8 mouse cellular contexts compared by ENCODE assay signal in genomic region chr10:28075491-28076035, GRCm38 (mm10). TPM values are rescaled to one million over a fixed set of nuclear protein-coding genes. Genes with fewer than 3 reads are reported as not detected.
DNase-seq lines count a peak whose midpoint lies in the region; ATAC-seq lines count a peak whose summit lies in the region.

No protein-coding gene starts in this region.

- no peaks in the 10 kb centered on the region for H3K36me3 ChIP-seq in megakaryocyte, embryonic 14.5 days (replicated peaks; ENCODE audit: low read length)
- no peaks in the 10 kb centered on the region for H3K36me3 ChIP-seq in embryonic facial prominence, embryonic 11.5 days (replicated peaks; ENCODE audit: control insufficient read depth, insufficient read depth, low read depth, low read length)
- no peaks in the 10 kb centered on the region for H3K36me3 ChIP-seq in heart, embryonic 13.5 days
- no peaks in the 10 kb centered on the region for H3K36me3 ChIP-seq in kidney, embryonic 16.5 days (ENCODE audit: insufficient read depth, low read length)
- H3K36me3 ChIP-seq in stomach, embryonic 16.5 days (ENCODE audit: control insufficient read depth, insufficient read depth, low read length), result no peaks in the 10 kb centered on the region

- under 1% methylated on average over 22 of the region's 22 CpGs for WGBS in embryonic facial prominence, embryonic 11.5 days
- WGBS in heart, embryonic 13.5 days, result under 1% methylated on average over 22 of the region's 22 CpGs
- under 1% methylated on average over 22 of the region's 22 CpGs for WGBS in kidney, embryonic 16.5 days
- WGBS in stomach, embryonic 16.5 days, result under 1% methylated on average over 22 of the region's 22 CpGs

- peak; percentile 39 for DNase-seq in embryonic facial prominence, embryonic 11.5 days (ENCODE audit: low spot score)
- peak; percentile 31 for DNase-seq in lung, postnatal 10 days

- H3K9ac ChIP-seq in embryonic facial prominence, embryonic 11.5 days (replicated peaks; ENCODE audit: low read length), result peak overlapping the region; percentile 93
- peak overlapping the region; percentile 94 for H3K9ac ChIP-seq in heart, embryonic 13.5 days
- H3K9ac ChIP-seq in kidney, embryonic 16.5 days (replicated peaks; ENCODE audit: low read length), result peak overlapping the region; percentile 92
- peak overlapping the region; percentile 94 for H3K9ac ChIP-seq in stomach, embryonic 16.5 days (ENCODE audit: low read length)

- peaks cover 49% of the 10 kb centered on the region for H3K27me3 ChIP-seq in megakaryocyte, embryonic 14.5 days (replicated peaks)
- no peaks in the 10 kb centered on the region for H3K27me3 ChIP-seq in embryonic facial prominence, embryonic 11.5 days (ENCODE audit: control insufficient read depth, insufficient read depth, low read length)
- no peaks in the 10 kb centered on the region for H3K27me3 ChIP-seq in heart, embryonic 13.5 days (replicated peaks)
- no peaks in the 10 kb centered on the region for H3K27me3 ChIP-seq in kidney, embryonic 16.5 days (ENCODE audit: insufficient read depth, low read length)
- H3K27me3 ChIP-seq in stomach, embryonic 16.5 days (ENCODE audit: control insufficient read depth, insufficient read depth, low read length), result no peaks in the 10 kb centered on the region

- peak overlapping the region; percentile 80 for H3K4me2 ChIP-seq in embryonic facial prominence, embryonic 11.5 days (ENCODE audit: low read depth, low read length)
- peak overlapping the region; percentile 71 for H3K4me2 ChIP-seq in heart, embryonic 13.5 days
- H3K4me2 ChIP-seq in kidney, embryonic 16.5 days (replicated peaks; ENCODE audit: low read depth, low read length), result peak overlapping the region; percentile 86
- H3K4me2 ChIP-seq in stomach, embryonic 16.5 days (ENCODE audit: low read depth, low read length), result peak overlapping the region; percentile 72

- H3K27ac ChIP-seq in embryonic facial prominence, embryonic 11.5 days (replicated peaks; ENCODE audit: low read depth, low read length), result peak overlapping the region; percentile 85; the same call in 1 of the 2 replicates
- H3K27ac ChIP-seq in heart, embryonic 13.5 days (replicated peaks), result peak overlapping the region; percentile 93
- peak overlapping the region; percentile 97 for H3K27ac ChIP-seq in kidney, embryonic 16.5 days (ENCODE audit: low read length)
- H3K27ac ChIP-seq in stomach, embryonic 16.5 days (ENCODE audit: low read length), result peak overlapping the region; percentile 97

- H3K4me1 ChIP-seq in megakaryocyte, embryonic 14.5 days, result peaks cover 27% of the 10 kb centered on the region
- H3K4me1 ChIP-seq in embryonic facial prominence, embryonic 11.5 days (ENCODE audit: control insufficient read depth, insufficient read depth, low read length), result no peaks in the 10 kb centered on the region
- peaks cover 29% of the 10 kb centered on the region for H3K4me1 ChIP-seq in heart, embryonic 13.5 days
- no peaks in the 10 kb centered on the region for H3K4me1 ChIP-seq in kidney, embryonic 16.5 days (ENCODE audit: insufficient read depth, low read length)
- H3K4me1 ChIP-seq in stomach, embryonic 16.5 days (ENCODE audit: control insufficient read depth, insufficient read depth, low read length), result peaks cover 8% of the 10 kb centered on the region

- no peak for ATAC-seq in megakaryocyte, adult 5-6 weeks (ENCODE audit: poor library complexity, severe bottlenecking)
- no peak for ATAC-seq in embryonic facial prominence, embryonic 11.5 days (replicated peaks; ENCODE audit: insufficient number of reproducible peaks, low FRiP score, low TSS enrichment, low read depth)
- 0 out of 2 replicates have a peak, but pooled peaks have one; percentile 7 for ATAC-seq in heart, embryonic 13.5 days (ENCODE audit: extremely low read depth, insufficient number of reproducible peaks, low FRiP score, low TSS enrichment)
- ATAC-seq in kidney, embryonic 16.5 days (ENCODE audit: low FRiP score, low TSS enrichment), result peak; percentile 17; the same call in 1 of the 2 replicates
- peak; percentile 54; the same call in 1 of the 2 replicates for ATAC-seq in stomach, embryonic 16.5 days (ENCODE audit: insufficient read depth, low FRiP score)
- no peak for ATAC-seq in monocyte, adult 5-6 weeks (replicated peaks; ENCODE audit: insufficient number of reproducible peaks, low FRiP score, low TSS enrichment, poor library complexity, severe bottlenecking)

- peak overlapping the region; percentile 91 for H3K4me3 ChIP-seq in megakaryocyte, embryonic 14.5 days (replicated peaks)
- peak overlapping the region; percentile 75 for H3K4me3 ChIP-seq in embryonic facial prominence, embryonic 11.5 days (ENCODE audit: low read depth, low read length)
- peak overlapping the region; percentile 74 for H3K4me3 ChIP-seq in heart, embryonic 13.5 days
- H3K4me3 ChIP-seq in kidney, embryonic 16.5 days (ENCODE audit: low read length), result peak overlapping the region; percentile 90
- H3K4me3 ChIP-seq in stomach, embryonic 16.5 days (replicated peaks; ENCODE audit: low read length), result peak overlapping the region; percentile 96

- peaks cover 3% of the 10 kb centered on the region; the same call in 1 of the 2 replicates for H3K9me3 ChIP-seq in megakaryocyte, embryonic 14.5 days
- H3K9me3 ChIP-seq in embryonic facial prominence, embryonic 11.5 days (replicated peaks; ENCODE audit: control insufficient read depth, low read length), result no peaks in the 10 kb centered on the region
- H3K9me3 ChIP-seq in heart, embryonic 13.5 days, result no peaks in the 10 kb centered on the region
- H3K9me3 ChIP-seq in kidney, embryonic 16.5 days (ENCODE audit: low read length), result no peaks in the 10 kb centered on the region
- no peaks in the 10 kb centered on the region for H3K9me3 ChIP-seq in stomach, embryonic 16.5 days (replicated peaks; ENCODE audit: control insufficient read depth, low read length)

RNA-seq across cellular contexts. Expression of gene Ptprk, which starts 0.9 kb away (rescaled TPM):
- polyA plus RNA-seq in megakaryocyte, embryonic 14.5 days (2012; ENCODE audit: insufficient read depth, low replicate concordance), result 0.16 TPM in 1 of 2 replicates, not detected in the other
- total RNA-seq in megakaryocyte, adult 5-6 weeks (2015), result 0.25 TPM in 1 of 2 replicates, not detected in the other
- total RNA-seq in megakaryocyte, adult 5-6 weeks (2017), result not detected in 2 replicates
- 22.3 and 27.6 TPM in 2 replicates for polyA plus RNA-seq in embryonic facial prominence, embryonic 11.5 days (2014; fragmentation: Nextera tagmentation; extraction: Ambion mirVana)
- 31.3 and 38.0 TPM in 2 replicates for polyA plus RNA-seq in heart, embryonic 13.5 days (2015; fragmentation: Nextera tagmentation; extraction: Ambion mirVana)
- polyA plus RNA-seq in kidney, embryonic 16.5 days (2015; fragmentation: Nextera tagmentation; extraction: Ambion mirVana), result 34.7 and 41.4 TPM in 2 replicates
- polyA plus RNA-seq in stomach, embryonic 16.5 days (2015; fragmentation: Nextera tagmentation; extraction: Ambion mirVana), result 45.2 and 46.4 TPM in 2 replicates
- total RNA-seq in monocyte, adult 5-6 weeks (2017), result 0.68 TPM in 1 of 3 replicates, not detected in the others

Comparison
In these comparisons a context has a peak if more than half of its experiments do, and no peak if none do; other contexts are left out.
1. ATAC-seq: peak in heart, embryonic 13.5 days (single experiment), kidney, embryonic 16.5 days (single experiment) and stomach, embryonic 16.5 days (single experiment); none in megakaryocyte, adult 5-6 weeks (single experiment), embryonic facial prominence, embryonic 11.5 days (single experiment) and monocyte, adult 5-6 weeks (single experiment).
2. RNA of gene Ptprk, which starts 0.9 kb away (polyA plus RNA-seq): 45.2 to 46.4 TPM in stomach, embryonic 16.5 days, 34.7 to 41.4 TPM in kidney, embryonic 16.5 days, 31.3 to 38.0 TPM in heart, embryonic 13.5 days and 22.3 to 27.6 TPM in embryonic facial prominence, embryonic 11.5 days; 0.16 TPM in megakaryocyte, embryonic 14.5 days; every median in the first group is over 10 times any median in the second.
3. Peak in every context shown above with its lines, with median percentiles within 50 percentile points of each other: H3K4me3 ChIP-seq, H3K27ac ChIP-seq, H3K4me2 ChIP-seq and H3K9ac ChIP-seq.